Mouse (Mus musculus) urinary bladder, postnatal 10 days (tissue): ENCODE results near the gene Eef1akmt1.

Experiments
- DNase-seq: peaks from one replicate; pipeline ENCODE4 v3.0.0; 2022; ENCODE audit warnings: low spot score

The Eef1akmt1 gene

DNA sequence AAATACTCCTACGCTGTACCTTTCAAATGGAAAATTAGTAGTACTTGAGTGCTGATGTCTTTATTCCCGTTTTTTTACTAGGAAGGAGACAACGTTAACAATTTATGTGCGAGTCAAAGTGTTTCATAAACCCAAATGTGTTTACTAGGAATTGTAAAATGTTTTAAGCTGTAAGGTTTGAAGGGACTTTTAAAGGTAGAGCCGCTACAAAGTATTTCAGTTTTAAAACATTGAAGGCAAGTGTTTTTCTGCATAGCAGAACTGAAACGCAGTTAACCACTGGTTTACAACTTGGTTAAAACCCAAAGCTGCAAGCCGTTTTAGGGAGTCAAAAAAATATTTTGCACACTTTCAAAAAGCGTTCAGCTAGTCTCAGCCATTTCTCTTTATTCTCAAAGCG is 47.6 kb downstream of the Eef1akmt1 start:
- no peak for DNase-seq

DNA sequence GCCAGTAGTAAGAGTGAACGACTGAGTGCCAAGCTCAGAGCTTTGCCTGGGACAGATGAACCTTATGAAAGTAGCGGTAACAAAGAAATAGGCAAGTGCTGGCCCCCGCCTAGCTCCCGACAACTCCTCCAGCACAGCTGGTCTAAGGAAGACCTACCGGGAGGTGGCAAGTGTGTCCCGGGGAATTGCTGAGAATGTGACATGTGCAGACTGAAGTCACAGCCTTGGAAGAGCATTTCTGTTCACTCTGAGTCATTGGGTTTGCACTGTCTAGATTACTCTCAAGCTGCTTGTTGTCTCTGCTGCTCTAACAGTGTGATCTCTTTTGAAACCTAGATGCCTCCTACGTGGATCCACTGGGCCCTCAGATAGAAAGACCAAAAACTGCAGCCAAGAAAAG is 54.4 kb downstream of the Eef1akmt1 start:
- no peak for DNase-seq

DNA sequence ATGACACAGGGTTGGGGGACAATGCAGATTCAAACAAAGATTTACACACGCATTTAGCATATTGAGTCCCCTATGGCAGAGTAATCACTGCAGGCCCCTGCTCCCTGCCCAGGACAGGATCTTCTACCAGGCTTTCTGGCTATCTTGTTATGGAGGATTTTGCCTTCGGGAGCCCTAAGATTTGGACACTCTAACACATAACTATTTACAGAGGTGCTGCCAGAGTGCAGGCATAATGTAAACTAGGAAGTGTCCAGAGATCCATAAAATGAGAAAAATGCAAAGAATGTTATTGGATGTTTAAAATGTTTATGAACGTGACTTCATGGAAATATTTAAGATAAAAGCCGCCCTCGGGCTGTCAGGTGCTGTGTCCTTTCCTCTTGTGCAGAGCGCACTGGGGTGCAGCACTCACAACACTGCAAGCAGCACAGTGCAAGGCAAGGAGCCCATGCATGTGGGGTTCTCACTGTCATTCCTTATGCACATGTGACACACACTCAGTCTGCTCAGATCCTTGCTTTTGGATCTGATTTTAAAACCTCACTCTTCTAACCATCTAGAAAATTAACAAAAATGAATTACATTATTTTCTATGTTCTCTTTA is 56.2 kb downstream of the Eef1akmt1 start:
- no peak for DNase-seq

DNA sequence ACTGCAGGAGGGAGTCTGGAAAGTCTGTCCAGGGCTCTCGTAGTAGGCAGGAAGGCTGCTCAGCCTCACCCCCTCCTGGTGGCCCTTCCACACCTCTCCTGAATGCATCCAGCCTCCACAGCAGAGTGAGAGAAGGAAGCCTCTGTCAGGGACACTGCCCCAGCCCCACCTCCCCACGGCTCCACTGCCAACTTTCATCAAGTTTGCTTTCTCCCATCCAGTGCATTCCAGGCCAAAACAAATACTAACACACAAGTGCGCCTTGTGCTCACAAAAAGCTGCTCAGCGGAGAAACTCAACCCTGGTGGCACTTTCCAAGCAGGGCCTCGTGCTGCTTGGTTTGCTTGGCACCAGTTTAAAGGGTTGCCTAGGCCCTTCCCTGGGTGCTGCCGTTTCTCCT is 61.9 kb downstream of the Eef1akmt1 start:
- DNase-seq: no peak

DNA sequence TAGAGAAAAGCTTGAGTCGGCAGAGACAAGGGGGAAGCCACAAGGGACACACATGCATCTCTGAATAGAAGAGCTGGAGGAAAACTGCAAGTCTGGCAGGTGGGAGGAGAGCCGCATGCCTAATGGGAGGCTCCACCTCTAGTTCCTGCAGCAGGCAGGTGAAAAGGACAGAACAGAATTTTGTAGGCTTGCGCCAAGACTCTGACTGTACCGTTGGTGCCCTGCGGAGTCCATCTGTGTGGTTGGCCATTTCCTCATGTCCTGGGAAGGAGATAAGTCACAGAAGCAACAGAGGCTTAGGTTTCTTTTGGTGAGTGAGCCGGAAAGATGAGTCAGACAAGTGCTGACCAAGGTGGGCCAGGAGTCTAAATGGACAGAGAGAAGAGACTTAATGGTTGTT is 67.7 kb downstream of the Eef1akmt1 start:
- DNase-seq: no peak
